Mouse (Mus musculus): Measurements from ENCODE around the gene Trak1.

DNA sequence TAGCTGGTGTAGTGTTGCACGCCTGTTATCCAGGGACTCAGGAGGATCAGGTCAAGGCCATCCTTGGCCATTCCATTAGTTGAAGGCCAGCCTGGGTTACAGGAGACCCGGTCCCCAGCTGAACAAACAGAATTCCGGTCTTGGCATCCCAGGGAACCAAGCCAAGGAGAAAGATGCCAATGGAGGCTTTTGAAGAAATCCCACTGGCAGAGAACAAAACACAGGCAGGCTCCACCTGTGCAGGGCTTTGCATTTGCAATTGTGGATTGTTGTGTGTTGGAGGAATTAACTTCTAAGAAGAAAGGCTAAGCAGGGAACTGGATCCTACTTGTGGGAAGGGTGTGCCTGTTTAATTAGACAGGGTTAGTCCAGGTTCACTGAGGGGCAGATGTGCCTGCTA, 47.0 kb downstream of the Trak1 start:
- TF ChIP-seq POLR2A (IDR thresholded peaks at IDR 0.05; ENCODE audit: control insufficient read depth, low read depth, low read length) (no peak), CTCF (IDR thresholded peaks at IDR 0.05; ENCODE audit: control insufficient read depth, insufficient read depth, insufficient replicate concordance, low read depth, low read length) (no peak)
